Mouse (Mus musculus) olfactory bulb, adult 2 months (tissue): Measurements from ENCODE around the gene Gm39115.

Experiments
- CTCF ChIP-seq: fragments of 200-500 bp; IDR thresholded peaks from 2 replicates; pipeline ENCODE4 v1.5.1; 2012; ENCODE audit warnings: low read depth, mild to moderate bottlenecking, low read length, moderate library complexity; ENCODE audit not compliant: insufficient read depth
- POLR2A ChIP-seq: fragments of 200-500 bp; IDR thresholded peaks from 2 replicates; pipeline ENCODE4 v1.6.1; 2012; ENCODE audit warnings: mild to moderate bottlenecking, low read depth, low read length, moderate library complexity; ENCODE audit not compliant: insufficient read depth

GRCm38 (mm10) chr7:142144507-142144906 is 8.7 kb upstream of the Gm39115 start, which contains the start of gene Gm45337:
- TF ChIP-seq CTCF (no peak), POLR2A (no peak)
